Mouse (Mus musculus) cerebellum, adult 11 months (tissue): Measurements from ENCODE around the gene Pdzd4.
A peak's percentile ranks its signal among the peaks of the same experiment; 100 is the strongest.

Experiments
- DNase-seq: peaks from one replicate; pipeline ENCODE4 v3.0.0; 2022

Pdzd4 gene

DNA sequence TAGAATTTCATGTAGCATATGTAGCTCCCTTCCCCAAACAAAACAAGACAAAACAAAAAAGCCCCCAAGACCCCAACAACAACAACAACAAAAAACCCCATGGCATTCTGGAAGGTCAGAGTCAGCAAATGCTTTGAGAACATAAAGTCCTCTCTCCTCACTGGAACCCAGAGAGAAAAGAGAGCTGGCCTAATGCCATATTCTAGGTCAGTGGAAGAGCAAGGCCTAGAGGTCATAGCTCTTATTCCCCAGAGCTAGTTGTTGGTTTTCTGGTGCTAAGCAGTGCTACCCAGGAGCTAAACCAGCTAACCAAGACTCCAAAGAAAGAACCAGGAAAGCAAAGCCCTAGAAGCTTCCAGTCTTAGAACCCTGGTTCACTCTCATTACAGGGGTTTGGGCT lies 39.1 kb downstream of the Pdzd4 start:
- no peak for DNase-seq

DNA sequence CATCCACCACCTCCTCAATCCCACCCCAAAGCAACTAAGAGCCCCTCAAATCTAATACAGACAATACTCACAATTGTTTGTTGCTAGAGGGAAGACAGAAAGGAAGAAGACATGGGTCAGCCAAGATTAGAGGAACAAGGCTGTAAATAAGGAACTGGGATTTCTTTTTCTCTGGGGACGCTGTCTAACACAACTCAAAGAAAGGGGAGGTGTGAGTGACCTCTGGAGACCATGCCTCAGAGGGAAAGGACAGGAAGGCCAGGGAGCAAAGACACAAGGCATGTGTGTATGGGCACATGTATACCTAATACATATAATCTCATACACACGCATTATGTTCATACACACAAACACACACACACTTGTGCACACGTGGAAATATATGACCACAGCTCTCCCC lies 42.5 kb downstream of the Pdzd4 start:
- no peak for DNase-seq

DNA sequence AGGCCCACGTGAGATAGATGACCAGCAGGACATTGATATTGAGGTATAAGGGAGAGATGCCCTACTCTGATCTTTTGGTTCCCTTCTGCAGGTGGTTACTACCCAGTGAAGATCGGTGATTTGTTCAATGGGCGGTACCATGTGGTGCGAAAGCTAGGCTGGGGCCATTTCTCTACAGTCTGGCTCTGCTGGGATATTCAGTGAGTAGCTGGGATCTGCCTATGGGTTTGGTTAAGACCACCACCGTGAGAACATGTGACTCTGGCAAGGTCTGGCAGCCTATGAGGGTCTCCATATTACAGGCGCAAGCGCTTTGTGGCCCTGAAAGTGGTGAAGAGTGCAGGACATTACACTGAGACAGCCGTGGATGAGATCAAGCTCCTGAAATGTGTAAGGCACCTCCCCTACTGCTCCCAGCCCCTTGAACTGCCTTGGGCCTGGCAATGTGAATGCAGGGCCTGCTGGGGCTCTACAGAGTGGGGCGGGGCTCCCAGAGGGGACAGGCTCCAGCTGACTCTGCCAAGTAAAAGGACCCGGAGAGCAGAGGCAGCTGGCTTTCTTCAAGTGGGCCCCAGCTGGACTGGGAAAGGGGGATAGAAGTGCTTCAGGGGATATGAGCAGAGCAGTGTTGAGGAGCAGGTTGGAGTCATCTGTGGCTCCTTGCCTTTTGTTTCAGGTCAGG lies 49.8 kb downstream of the Pdzd4 start:
- DNase-seq = no peak

DNA sequence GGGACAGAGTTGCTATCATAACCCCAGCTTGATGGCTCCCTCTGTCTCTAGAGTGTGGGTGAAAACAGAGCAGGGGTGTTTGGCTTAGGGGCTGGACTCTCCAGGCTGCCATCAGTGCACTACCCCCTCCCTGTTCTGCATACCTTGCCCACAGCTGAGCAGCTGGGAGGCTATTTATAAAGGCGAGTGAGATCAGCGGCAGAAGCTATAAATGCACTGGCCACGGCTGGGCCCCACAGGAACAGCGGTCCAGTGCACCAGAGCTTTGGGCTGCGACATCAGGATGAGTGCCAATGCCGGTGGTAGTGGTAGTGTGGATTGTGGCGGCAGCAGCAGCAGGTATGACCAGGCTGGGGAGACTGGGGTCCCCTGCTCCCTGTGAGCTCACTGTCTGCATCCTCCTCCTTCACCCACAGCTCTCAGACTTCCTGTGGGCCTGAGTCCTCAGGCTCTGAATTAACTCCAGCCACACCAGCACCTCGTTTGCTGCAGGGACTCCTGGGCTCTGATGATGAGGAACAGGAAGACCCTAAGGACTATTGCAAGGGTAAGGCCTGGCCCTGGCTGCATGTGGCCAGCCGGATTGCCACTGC lies 50.5 kb downstream of the Pdzd4 start, which contains the start of gene Srpk3:
Srpk3 (plus strand) TSS at position 238 of the 593 bp plus-strand sequence.
- DNase-seq = no peak

DNA sequence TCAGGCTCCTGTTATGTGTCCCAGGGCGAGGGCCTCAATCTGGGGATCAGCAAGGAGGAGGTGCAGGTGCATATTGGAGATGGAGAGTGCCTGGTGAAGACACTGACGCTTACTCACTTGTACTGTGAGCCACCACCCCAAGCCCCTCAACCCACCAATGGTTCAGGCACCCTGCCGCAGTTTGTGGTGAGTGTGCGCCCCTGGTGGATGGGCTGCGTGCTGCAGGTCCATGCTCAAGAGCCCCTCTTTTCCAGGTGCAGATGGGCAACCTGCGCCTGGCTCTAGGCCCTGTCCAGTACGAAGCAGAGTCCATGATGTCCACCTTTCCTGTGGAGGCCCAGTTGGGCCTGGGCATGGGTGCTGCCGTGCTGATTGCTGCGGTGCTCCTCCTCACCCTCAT lies 57.5 kb downstream of the Pdzd4 start:
- DNase-seq = no peak

DNA sequence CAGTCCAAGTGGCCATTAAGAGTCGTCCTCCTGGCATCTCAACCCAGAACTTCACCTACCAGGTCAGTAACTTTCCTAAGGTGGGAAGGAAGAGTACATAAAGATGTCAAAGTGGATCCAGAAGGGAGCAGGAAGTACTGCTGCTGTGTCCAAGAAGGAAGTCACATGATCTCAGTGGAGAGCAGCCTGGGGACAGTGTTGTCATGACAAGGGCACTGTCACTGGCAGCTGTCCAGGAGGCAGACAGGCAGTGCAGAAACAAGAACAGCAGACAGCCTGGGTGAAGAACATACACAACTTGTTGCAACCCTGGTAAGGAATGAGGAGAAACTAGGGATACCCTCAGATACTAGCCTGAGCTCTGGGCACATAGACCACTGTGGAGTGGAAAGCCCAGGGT lies 59.5 kb downstream of the Pdzd4 start:
- DNase-seq = no peak

DNA sequence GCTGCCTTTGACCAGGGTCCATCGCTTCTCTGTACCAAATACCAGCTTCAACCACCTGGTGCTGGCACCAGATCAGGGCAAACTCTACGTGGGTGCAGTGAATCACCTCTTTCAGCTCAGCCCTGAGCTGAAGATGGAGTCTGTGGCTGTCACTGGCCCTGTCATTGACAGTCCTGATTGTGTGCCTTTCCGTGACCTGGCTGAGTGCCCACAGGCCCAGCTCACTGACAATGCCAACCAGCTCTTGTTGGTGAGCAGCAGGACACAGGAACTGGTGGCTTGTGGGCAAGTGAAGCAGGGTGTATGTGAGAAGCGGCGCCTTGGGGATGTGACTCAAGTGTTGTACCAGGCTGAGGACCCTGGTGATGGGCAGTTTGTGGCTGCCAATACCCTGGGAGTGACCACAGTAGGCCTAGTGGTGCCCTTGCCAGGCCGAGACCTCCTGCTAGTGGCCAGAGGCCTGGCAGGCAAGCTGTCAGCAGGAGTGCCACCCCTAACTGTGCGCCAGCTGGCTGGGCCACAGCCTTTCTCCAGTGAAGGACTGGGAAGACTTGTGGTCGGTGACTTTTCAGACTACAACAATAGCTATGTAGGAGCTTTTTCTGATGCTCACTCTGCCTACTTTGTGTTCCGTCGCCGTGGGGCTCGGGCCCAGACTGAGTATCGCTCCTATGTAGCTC lies 66.0 kb downstream of the Pdzd4 start:
- DNase-seq = peak; percentile 55

DNA sequence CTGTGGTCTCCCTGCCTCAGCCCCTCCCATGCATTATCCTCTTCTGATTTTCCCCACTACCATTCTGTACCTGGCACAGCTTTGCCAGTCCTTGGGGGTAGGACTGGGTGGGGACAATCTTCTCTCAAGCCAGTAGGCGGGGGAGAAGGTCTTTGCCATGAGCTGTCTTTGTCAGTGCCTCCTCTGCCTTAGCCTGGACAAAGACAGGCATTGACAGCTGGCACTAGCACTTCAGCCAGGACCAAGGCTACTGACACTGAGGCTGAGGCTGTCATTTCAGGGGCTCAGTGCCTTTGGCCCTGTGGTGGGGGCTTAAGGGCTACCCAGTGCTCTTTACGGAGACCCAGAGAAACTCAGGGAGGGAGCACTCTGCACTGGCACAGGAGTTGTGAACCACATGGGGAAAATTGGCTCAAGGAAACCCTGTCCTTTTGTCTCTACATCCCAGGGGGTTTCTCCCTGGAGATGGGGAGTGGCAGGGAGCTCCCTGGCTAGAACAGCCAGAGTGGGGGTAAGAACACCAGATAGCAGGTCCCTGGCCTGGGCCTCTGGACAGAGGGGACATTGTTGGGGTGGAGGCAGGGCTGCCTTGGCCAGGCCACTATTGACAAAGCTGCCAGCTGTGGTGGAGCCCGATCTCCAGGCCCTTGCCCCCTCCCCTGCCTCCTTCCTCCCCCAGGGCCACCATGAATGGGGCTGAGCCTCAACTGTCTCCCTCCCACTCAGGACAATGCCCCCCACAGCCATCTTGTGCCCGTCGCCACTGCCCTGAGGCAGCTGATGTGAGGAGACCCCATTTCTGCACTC lies 68.2 kb downstream of the Pdzd4 start, which contains the start of gene Plxnb3:
Plxnb3 (plus strand) TSS at position 757 of the 807 bp plus-strand sequence.
- DNase-seq = no peak

DNA sequence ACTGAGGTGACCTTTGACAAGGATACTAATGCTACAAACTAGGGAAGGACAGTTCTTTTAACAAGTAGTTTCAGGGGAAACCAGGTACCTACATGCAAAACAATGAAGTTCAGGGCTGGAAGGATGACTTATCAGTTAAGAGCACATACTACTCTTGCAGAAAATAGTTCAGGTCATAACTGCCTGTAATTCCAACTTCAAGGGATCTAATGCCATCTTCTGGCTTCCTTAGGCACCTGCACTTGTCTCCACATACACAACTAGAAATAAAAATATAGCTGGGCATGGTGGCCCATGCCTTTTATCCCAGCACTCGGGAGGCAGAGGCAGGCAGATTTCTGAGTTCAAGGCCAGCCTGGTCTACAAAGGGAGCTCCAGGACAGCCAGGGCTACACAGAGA lies 75.8 kb downstream of the Pdzd4 start:
- DNase-seq = no peak

DNA sequence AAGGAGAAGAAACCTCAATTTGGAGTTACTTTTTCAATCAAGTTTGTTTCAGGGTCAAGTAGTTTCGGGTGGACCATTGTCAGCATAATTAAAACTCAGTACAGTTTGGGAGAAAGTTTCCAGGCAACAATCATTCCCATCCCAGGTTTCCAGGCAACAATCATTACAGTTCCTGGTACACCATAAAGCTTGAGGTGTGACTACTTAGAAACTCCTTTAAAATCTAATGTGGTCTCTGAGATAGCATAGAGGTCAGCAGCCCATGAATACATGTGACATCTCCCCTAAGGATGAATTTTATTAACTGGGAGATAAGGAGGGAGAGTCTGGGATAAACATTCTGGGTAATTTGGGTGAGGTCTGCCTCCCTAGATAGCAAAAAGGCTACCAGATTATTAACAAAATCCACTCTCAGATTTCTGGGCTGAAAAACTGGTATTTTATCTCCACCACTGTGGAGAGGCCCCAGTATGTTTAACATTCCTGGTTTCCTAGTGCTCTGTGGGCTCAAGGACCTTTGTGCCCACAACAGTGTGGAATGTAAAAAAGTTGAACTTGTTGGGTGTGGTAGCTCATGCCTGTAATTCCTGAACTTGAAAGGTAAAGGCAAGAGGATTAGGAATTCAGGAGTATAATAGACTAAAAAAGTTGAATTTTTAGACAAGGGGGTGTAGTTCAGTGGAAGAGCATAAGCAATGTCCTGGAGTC lies 79.8 kb downstream of the Pdzd4 start:
- DNase-seq = no peak
